Mouse (Mus musculus) kidney, embryonic 14.5 days (tissue): ENCODE results near the gene Etfrf1. TPM values are rescaled to one million over a fixed set of nuclear protein-coding genes. Genes with fewer than 3 reads are reported as not detected.

Experiments used
- ATAC-seq: fragments of 200-750 bp; cut with Nextera tagmentation; 2 replicates; pipeline ENCODE4 v1.8.0; 2017; ENCODE audit warnings: moderate number of reproducible peaks, mild to moderate bottlenecking, moderate TSS enrichment, moderate library complexity; ENCODE audit not compliant: low FRiP score, low TSS enrichment
- H3K27ac ChIP-seq: fragments of 300-500 bp; sonication (generic); 2 replicates; pipeline ENCODE4 v1.5.1; 2014; ENCODE audit warnings: low read depth, mild to moderate bottlenecking, low read length, moderate library complexity, mixed read lengths
- H3K27me3 ChIP-seq: fragments of 300-500 bp; sonication (generic); 2 replicates; pipeline ENCODE4 v1.6.1; 2014; ENCODE audit warnings: mild to moderate bottlenecking, low read length; ENCODE audit not compliant: control insufficient read depth, insufficient read depth
- H3K36me3 ChIP-seq: fragments of 300-500 bp; sonication (generic); 2 replicates; pipeline ENCODE4 v1.6.1; 2014; ENCODE audit warnings: low read length, mixed read lengths; ENCODE audit not compliant: control insufficient read depth, insufficient read depth
- H3K4me1 ChIP-seq: fragments of 300-500 bp; sonication (generic); 2 replicates; pipeline ENCODE4 v1.6.1; 2014; ENCODE audit warnings: low read length, mixed read lengths; ENCODE audit not compliant: control insufficient read depth, insufficient read depth
- H3K4me2 ChIP-seq: fragments of 300-500 bp; sonication (generic); replicated peaks from 2 replicates; pipeline ENCODE4 v1.6.1; 2014; ENCODE audit warnings: low read depth, mild to moderate bottlenecking, low read length
- H3K4me3 ChIP-seq: fragments of 300-500 bp; sonication (generic); 2 replicates; pipeline ENCODE4 v1.5.1; 2014; ENCODE audit warnings: mild to moderate bottlenecking, low read length
- H3K9ac ChIP-seq: fragments of 300-500 bp; sonication (generic); 2 replicates; pipeline ENCODE4 v1.6.1; 2014; ENCODE audit warnings: low read depth, mild to moderate bottlenecking, low read length, moderate library complexity
- H3K9me3 ChIP-seq: fragments of 300-500 bp; sonication (generic); 2 replicates; pipeline ENCODE4 v1.6.1; 2016; ENCODE audit warnings: low read length; ENCODE audit not compliant: control insufficient read depth
- WGBS: fragments of 180-500 bp; shearing (Covaris S2); extraction: QIAGEN DNeasy Blood & Tissue Kit; methylation state at CpG from one replicate; pipeline ENCODE4 v1.1.7; 2014; 5-methylcytosine and 5-hydroxymethylcytosine counted together
- polyA plus RNA-seq: library from polyadenylated mRNA; unstranded; fragments of >200 nt; fragmentation: Nextera tagmentation; extraction: Ambion mirVana; gene quantifications from 2 replicates; pipeline ENCODE4 v1.2.1, GENCODE M21; 2014

Gene Etfrf1
- polyA plus RNA-seq = 39.2 and 47.3 TPM in 2 replicates

DNA sequence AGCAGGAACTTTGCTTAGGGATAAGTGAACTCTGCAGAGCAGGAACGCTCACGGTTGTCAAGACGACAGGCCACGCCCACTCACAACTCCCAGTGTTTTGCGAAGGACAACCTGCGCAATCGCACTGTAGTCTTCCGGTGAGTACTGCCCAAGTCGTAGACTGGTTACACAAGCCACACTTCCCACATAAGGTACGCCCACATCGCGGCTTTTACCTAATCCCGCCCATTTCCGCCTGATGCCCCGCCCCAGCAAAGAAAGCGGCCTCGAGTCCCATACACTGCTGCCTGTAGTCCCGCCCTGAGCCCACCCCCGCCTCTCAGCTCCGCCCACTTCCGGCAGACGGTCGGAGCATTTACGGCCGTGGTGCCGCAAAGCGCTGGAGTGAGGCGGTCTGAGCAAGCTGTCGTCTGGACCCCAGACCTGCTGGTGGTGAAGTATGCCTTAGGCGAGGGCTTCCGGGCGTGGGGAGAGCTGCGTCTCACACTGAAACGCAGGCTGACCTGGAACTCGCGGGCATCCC, at the start of gene Etfrf1, which contains the start of gene Casc1:
Gene Etfrf1 (plus strand): TSS at position 319 of the 523 bp plus-strand sequence.
Gene Casc1 (minus strand): TSS at position 190 of the 523 bp plus-strand sequence.
- peaks cover 6% of the 10 kb centered on the region for H3K4me1 ChIP-seq
- peak within 1 kb of the TSS; percentile 88 for H3K9ac ChIP-seq
- H3K27me3 ChIP-seq = no peaks in the 10 kb centered on the region
- H3K4me2 ChIP-seq = peak within 1 kb of the TSS; percentile 67
- no peaks in the 10 kb centered on the region for H3K9me3 ChIP-seq
- H3K36me3 ChIP-seq = peaks cover 5% of the 10 kb centered on the region; the same call in 1 of the 2 replicates
- peak; percentile 100 for ATAC-seq
- 1% methylated on average over 36 of the region's 36 CpGs for WGBS
- peak within 1 kb of the TSS; percentile 98 for H3K27ac ChIP-seq
- peak within 1 kb of the TSS; percentile 77 for H3K4me3 ChIP-seq

GRCm38 (mm10) chr6:145171892-145172606, 38.9 kb upstream of the Etfrf1 start:
- H3K4me2 ChIP-seq = no peak overlapping the region
- H3K36me3 ChIP-seq = no peaks in the 10 kb centered on the region
- H3K4me3 ChIP-seq = no peak overlapping the region
- WGBS = 87% methylated on average over 14 of the region's 14 CpGs
- no peaks in the 10 kb centered on the region for H3K9me3 ChIP-seq
- H3K27me3 ChIP-seq = peaks cover 6% of the 10 kb centered on the region; the same call in 1 of the 2 replicates
- ATAC-seq = no peak
- no peak overlapping the region for H3K9ac ChIP-seq
- H3K4me1 ChIP-seq = peaks cover 13% of the 10 kb centered on the region
- no peak overlapping the region for H3K27ac ChIP-seq

- H3K27ac ChIP-seq = no peak overlapping the region
- no peak overlapping the region for H3K9ac ChIP-seq
- H3K4me1 ChIP-seq = peaks cover 13% of the 10 kb centered on the region
- peaks cover 6% of the 10 kb centered on the region; the same call in 1 of the 2 replicates for H3K27me3 ChIP-seq
- 3% methylated on average over 11 of the region's 11 CpGs for WGBS
- H3K4me2 ChIP-seq = peak overlapping the region; percentile 19
- peak; percentile 83 for ATAC-seq
- no peaks in the 10 kb centered on the region for H3K36me3 ChIP-seq
- H3K9me3 ChIP-seq = no peaks in the 10 kb centered on the region
- H3K4me3 ChIP-seq = no peak overlapping the region
Observed at GRCm38 (mm10) chr6:145173781-145174191, 37.1 kb upstream of the Etfrf1 start.

DNA sequence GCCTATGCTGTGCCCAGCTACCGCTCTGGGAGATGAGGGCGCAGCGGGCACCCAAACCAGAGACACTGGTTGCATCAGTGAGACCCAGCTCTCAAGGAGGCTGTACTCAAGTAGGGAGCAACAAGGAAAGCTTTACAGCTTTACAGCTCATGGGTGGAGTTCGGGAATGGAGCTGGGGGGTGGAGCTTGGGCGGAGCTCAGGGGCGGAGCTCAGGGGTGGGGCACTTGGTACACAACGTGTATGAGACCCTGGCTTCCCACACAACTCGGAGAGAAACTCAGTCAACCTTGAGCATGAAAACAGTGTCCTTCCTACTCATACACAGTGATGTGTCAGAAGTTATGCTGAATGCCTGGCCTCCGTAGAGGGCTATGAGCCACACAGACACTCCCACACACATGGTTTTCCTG, 35.4 kb upstream of the Etfrf1 start:
- H3K27ac ChIP-seq = no peak overlapping the region
- H3K36me3 ChIP-seq = no peaks in the 10 kb centered on the region
- no peaks in the 10 kb centered on the region for H3K9me3 ChIP-seq
- peak overlapping the region; percentile 24 for H3K4me2 ChIP-seq
- H3K4me1 ChIP-seq = peaks cover 13% of the 10 kb centered on the region
- peak; percentile 51; the same call in 1 of the 2 replicates for ATAC-seq
- H3K9ac ChIP-seq = no peak overlapping the region
- 25% methylated on average over 9 of the region's 9 CpGs for WGBS
- H3K27me3 ChIP-seq = peaks cover 6% of the 10 kb centered on the region; the same call in 1 of the 2 replicates
- H3K4me3 ChIP-seq = no peak overlapping the region

- WGBS = 48% methylated on average over 10 of the region's 10 CpGs
- Histone ChIP-seq H3K4me3 (no peak overlapping the region), H3K9me3 (no peaks in the 10 kb centered on the region), H3K27me3 (peaks cover 6% of the 10 kb centered on the region; the same call in 1 of the 2 replicates), H3K9ac (no peak overlapping the region), H3K4me1 (peaks cover 13% of the 10 kb centered on the region), H3K36me3 (no peaks in the 10 kb centered on the region), H3K27ac (no peak overlapping the region), H3K4me2 (no peak overlapping the region)
- no peak for ATAC-seq
Observed at GRCm38 (mm10) chr6:145176474-145176873, 34.5 kb upstream of the Etfrf1 start.

DNA sequence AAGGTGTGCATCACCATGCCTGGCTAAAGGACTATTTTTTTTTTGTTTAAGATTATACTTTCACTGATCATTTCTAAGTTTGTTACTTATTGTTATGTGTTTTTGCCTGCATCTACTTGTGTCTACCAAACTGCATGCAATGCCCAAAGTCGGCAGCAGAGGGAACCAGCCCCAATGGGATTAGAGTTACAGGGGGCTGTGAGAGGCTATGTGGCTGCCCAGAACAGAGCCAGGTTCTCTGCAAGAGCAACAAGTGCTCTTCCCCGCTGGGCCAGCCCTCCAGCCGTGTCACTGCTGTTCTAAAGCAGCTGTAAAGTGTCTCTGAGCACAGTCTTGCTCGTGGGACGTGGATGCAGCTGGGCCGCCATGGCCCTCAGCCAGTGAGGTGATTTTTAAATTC, 31.3 kb upstream of the Etfrf1 start:
- ATAC-seq = peak; percentile 47
- Histone ChIP-seq H3K36me3 (no peaks in the 10 kb centered on the region), H3K4me3 (no peak overlapping the region), H3K9me3 (no peaks in the 10 kb centered on the region), H3K4me1 (peaks cover 1% of the 10 kb centered on the region), H3K27ac (no peak overlapping the region), H3K27me3 (peaks cover 6% of the 10 kb centered on the region; the same call in 1 of the 2 replicates), H3K4me2 (no peak overlapping the region), H3K9ac (no peak overlapping the region)
- WGBS = 21% methylated on average over 6 of the region's 6 CpGs

DNA sequence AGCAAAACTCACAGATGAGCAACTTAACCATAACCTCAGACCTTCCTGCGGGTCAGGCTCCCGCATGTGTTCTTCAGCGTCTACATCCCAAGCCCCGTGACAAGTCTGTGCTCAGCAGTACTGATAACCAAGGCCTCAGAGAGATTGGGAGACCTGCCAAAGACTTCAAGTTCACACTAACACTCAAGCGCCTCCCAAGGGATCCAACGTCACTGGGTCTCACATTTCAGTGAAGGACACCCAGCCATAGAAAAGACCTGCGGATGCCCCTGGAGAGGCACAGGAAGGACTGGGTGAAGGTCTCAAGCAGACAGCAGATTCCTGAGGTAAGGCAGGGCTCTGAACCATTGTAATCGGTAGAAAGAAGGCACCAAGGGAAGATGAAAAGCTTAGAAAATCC, 28.9 kb upstream of the Etfrf1 start:
- Histone ChIP-seq H3K36me3 (no peaks in the 10 kb centered on the region), H3K4me2 (no peak overlapping the region), H3K27me3 (no peaks in the 10 kb centered on the region), H3K4me1 (no peaks in the 10 kb centered on the region), H3K27ac (no peak overlapping the region), H3K9me3 (no peaks in the 10 kb centered on the region), H3K4me3 (no peak overlapping the region), H3K9ac (no peak overlapping the region)
- WGBS = 71% methylated on average over 8 of the region's 8 CpGs
- no peak for ATAC-seq

DNA sequence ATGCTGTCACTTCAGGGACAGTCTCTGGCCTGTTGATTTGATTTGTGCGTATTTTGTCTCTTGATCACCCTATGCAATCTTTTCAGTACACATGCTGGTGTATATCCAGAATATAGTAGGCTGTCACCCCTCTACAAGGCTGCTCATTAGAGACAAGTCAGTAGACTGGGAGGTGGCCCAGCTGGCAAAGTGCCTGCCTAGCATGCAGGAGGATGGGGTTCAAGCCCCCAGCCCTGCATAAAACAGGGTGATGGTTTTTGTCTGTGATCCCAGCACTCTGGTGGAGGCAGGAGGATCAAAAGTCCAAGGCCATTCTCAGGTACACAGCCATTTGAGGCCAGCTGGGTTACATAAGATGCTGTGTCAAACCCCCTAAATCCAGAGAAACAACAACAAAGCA, 24.8 kb upstream of the Etfrf1 start:
- H3K4me1 ChIP-seq = no peaks in the 10 kb centered on the region
- H3K4me2 ChIP-seq = no peak overlapping the region
- no peak overlapping the region for H3K27ac ChIP-seq
- H3K36me3 ChIP-seq = no peaks in the 10 kb centered on the region
- no peak overlapping the region for H3K4me3 ChIP-seq
- no peaks in the 10 kb centered on the region for H3K9me3 ChIP-seq
- no peak for ATAC-seq
- 87% methylated on average over 1 of the region's 1 CpGs for WGBS
- H3K9ac ChIP-seq = no peak overlapping the region
- no peaks in the 10 kb centered on the region for H3K27me3 ChIP-seq
